Mouse (Mus musculus) heart, embryonic 10.5 days (tissue): ENCODE results near the gene Hint1. TPM values are rescaled to one million over a fixed set of nuclear protein-coding genes. Genes with fewer than 3 reads are reported as not detected.
A peak's percentile ranks its signal among the peaks of the same experiment; 100 is the strongest.

Experiments used
- DNase-seq: peaks from one replicate; pipeline ENCODE4 v3.0.0-alpha.2; 2017; ENCODE audit warnings: low spot score
- H3K27ac ChIP-seq: fragments of 300-500 bp; sonication (generic); 2 replicates; pipeline ENCODE4 v1.5.1; 2016; ENCODE audit warnings: mild to moderate bottlenecking
- H3K27me3 ChIP-seq: fragments of 300-500 bp; sonication (generic); 2 replicates; pipeline ENCODE4 v1.6.1; 2016; ENCODE audit warnings: mild to moderate bottlenecking; ENCODE audit not compliant: poor library complexity, insufficient read depth, severe bottlenecking
- H3K36me3 ChIP-seq: fragments of 300-500 bp; sonication (generic); 2 replicates; pipeline ENCODE4 v1.6.1; 2016; ENCODE audit warnings: mild to moderate bottlenecking, moderate library complexity
- H3K4me1 ChIP-seq: fragments of 300-500 bp; sonication (generic); 2 replicates; pipeline ENCODE4 v1.6.1; 2016; ENCODE audit warnings: mild to moderate bottlenecking
- H3K4me3 ChIP-seq: fragments of 300-500 bp; sonication (generic); 2 replicates; pipeline ENCODE4 v1.5.1; 2016; ENCODE audit warnings: mild to moderate bottlenecking, moderate library complexity
- H3K9me3 ChIP-seq: fragments of 300-500 bp; sonication (generic); 2 replicates; pipeline ENCODE4 v1.6.1; 2016; ENCODE audit warnings: mild to moderate bottlenecking, moderate library complexity
- WGBS: fragments of 180-500 bp; shearing (Covaris S2); methylation state at CpG from one replicate; pipeline ENCODE4 v1.1.7; 2016; 5-methylcytosine and 5-hydroxymethylcytosine counted together
- polyA plus RNA-seq: library from polyadenylated mRNA; unstranded; fragments of >200 nt; fragmentation: Nextera tagmentation; extraction: Ambion mirVana; gene quantifications from 2 replicates; pipeline ENCODE4 v1.2.1, GENCODE M21; 2016

Gene Hint1
- polyA plus RNA-seq, 1 experiment from 2014 or later = 602 TPM

- peaks cover 20% of the 10 kb centered on the region for H3K4me1 ChIP-seq
- 84% methylated on average over 3 of the region's 3 CpGs for WGBS
- no peaks in the 10 kb centered on the region for H3K9me3 ChIP-seq
- DNase-seq = no peak
- H3K36me3 ChIP-seq = peaks cover 45% of the 10 kb centered on the region
- H3K27me3 ChIP-seq = no peaks in the 10 kb centered on the region
- H3K27ac ChIP-seq = 0 out of 2 replicates have a peak overlapping the region, but pooled peaks have one; percentile 98
- peak overlapping the region; percentile 92 for H3K4me3 ChIP-seq
Observed at GRCm38 (mm10) chr11:54867903-54868434, 1.8 kb downstream of the Hint1 start.

GRCm38 (mm10) chr11:54868445-54868844, 2.3 kb downstream of the Hint1 start:
- peaks cover 49% of the 10 kb centered on the region for H3K36me3 ChIP-seq
- H3K9me3 ChIP-seq = no peaks in the 10 kb centered on the region
- WGBS = 81% methylated on average over 2 of the region's 2 CpGs
- no peak overlapping the region for H3K27ac ChIP-seq
- no peak for DNase-seq
- H3K4me3 ChIP-seq = 0 out of 2 replicates have a peak overlapping the region, but pooled peaks have one; percentile 92
- no peaks in the 10 kb centered on the region for H3K27me3 ChIP-seq
- H3K4me1 ChIP-seq = peaks cover 20% of the 10 kb centered on the region

GRCm38 (mm10) chr11:54869318-54869717, 3.1 kb downstream of the Hint1 start:
- DNase-seq = no peak
- Histone ChIP-seq H3K9me3 (no peaks in the 10 kb centered on the region), H3K36me3 (peaks cover 57% of the 10 kb centered on the region), H3K27ac (peak overlapping the region; percentile 22; the same call in 1 of the 2 replicates), H3K4me3 (no peak overlapping the region), H3K27me3 (no peaks in the 10 kb centered on the region), H3K4me1 (peaks cover 20% of the 10 kb centered on the region)
- 86% methylated on average over 3 of the region's 3 CpGs for WGBS

GRCm38 (mm10) chr11:54871831-54872537, 5.8 kb downstream of the Hint1 start:
- no peak overlapping the region for H3K27ac ChIP-seq
- 79% methylated on average over 7 of the region's 7 CpGs for WGBS
- no peak overlapping the region for H3K4me3 ChIP-seq
- peaks cover 60% of the 10 kb centered on the region for H3K36me3 ChIP-seq
- no peaks in the 10 kb centered on the region for H3K9me3 ChIP-seq
- no peak for DNase-seq
- H3K27me3 ChIP-seq = no peaks in the 10 kb centered on the region
- peaks cover 13% of the 10 kb centered on the region for H3K4me1 ChIP-seq

GRCm38 (mm10) chr11:54876031-54876430, 9.8 kb downstream of the Hint1 start:
- whole genome bisulfite sequencing = 87% methylated on average over 5 of the region's 5 CpGs
- peaks cover 16% of the 10 kb centered on the region for H3K4me1 ChIP-seq
- H3K27me3 ChIP-seq = no peaks in the 10 kb centered on the region
- peaks cover 34% of the 10 kb centered on the region for H3K36me3 ChIP-seq
- H3K4me3 ChIP-seq = no peak overlapping the region
- no peak overlapping the region for H3K27ac ChIP-seq
- DNase-seq = no peak
- no peaks in the 10 kb centered on the region for H3K9me3 ChIP-seq

- no peaks in the 10 kb centered on the region for H3K27me3 ChIP-seq
- H3K9me3 ChIP-seq = no peaks in the 10 kb centered on the region
- H3K4me1 ChIP-seq = peaks cover 40% of the 10 kb centered on the region
- H3K36me3 ChIP-seq = peaks cover 7% of the 10 kb centered on the region
- WGBS = 73% methylated on average over 6 of the region's 6 CpGs
- no peak overlapping the region for H3K27ac ChIP-seq
- H3K4me3 ChIP-seq = no peak overlapping the region
- no peak for DNase-seq
Observed at GRCm38 (mm10) chr11:54878893-54879292, 12.7 kb downstream of the Hint1 start.

GRCm38 (mm10) chr11:54879434-54879833, 13.3 kb downstream of the Hint1 start:
- peak overlapping the region; percentile 87 for H3K27ac ChIP-seq
- H3K9me3 ChIP-seq = no peaks in the 10 kb centered on the region
- H3K27me3 ChIP-seq = no peaks in the 10 kb centered on the region
- H3K4me1 ChIP-seq = peaks cover 41% of the 10 kb centered on the region
- peak; percentile 79 for DNase-seq
- no peak overlapping the region for H3K4me3 ChIP-seq
- 25% methylated on average over 4 of the region's 4 CpGs for WGBS
- peaks cover 2% of the 10 kb centered on the region for H3K36me3 ChIP-seq

GRCm38 (mm10) chr11:54879922-54880321, 13.7 kb downstream of the Hint1 start:
- WGBS = 11% methylated on average over 10 of the region's 10 CpGs
- Histone ChIP-seq H3K27me3 (no peaks in the 10 kb centered on the region), H3K4me1 (peaks cover 46% of the 10 kb centered on the region), H3K27ac (peak overlapping the region; percentile 87), H3K4me3 (no peak overlapping the region), H3K36me3 (no peaks in the 10 kb centered on the region), H3K9me3 (no peaks in the 10 kb centered on the region)
- peak; percentile 86 for DNase-seq

GRCm38 (mm10) chr11:54881051-54881474, 14.9 kb downstream of the Hint1 start:
- Histone ChIP-seq H3K36me3 (no peaks in the 10 kb centered on the region), H3K27me3 (no peaks in the 10 kb centered on the region), H3K4me1 (peaks cover 53% of the 10 kb centered on the region), H3K9me3 (no peaks in the 10 kb centered on the region), H3K4me3 (no peak overlapping the region), H3K27ac (peak overlapping the region; percentile 87)
- DNase-seq = no peak
- 0% methylated on average over 2 of the region's 2 CpGs for WGBS

- Histone ChIP-seq H3K4me3 (no peak overlapping the region), H3K9me3 (no peaks in the 10 kb centered on the region), H3K27me3 (no peaks in the 10 kb centered on the region), H3K27ac (peak overlapping the region; percentile 89), H3K36me3 (no peaks in the 10 kb centered on the region), H3K4me1 (peaks cover 53% of the 10 kb centered on the region)
- 16% methylated on average over 8 of the region's 8 CpGs for WGBS
- DNase-seq = peak; percentile 89
Observed at GRCm38 (mm10) chr11:54882671-54883070, 16.5 kb downstream of the Hint1 start.

GRCm38 (mm10) chr11:54884197-54884828, 18.1 kb downstream of the Hint1 start:
- Histone ChIP-seq H3K4me1 (peaks cover 53% of the 10 kb centered on the region), H3K36me3 (no peaks in the 10 kb centered on the region), H3K27ac (peak overlapping the region; percentile 77), H3K9me3 (no peaks in the 10 kb centered on the region), H3K4me3 (no peak overlapping the region), H3K27me3 (no peaks in the 10 kb centered on the region)
- no peak for DNase-seq
- WGBS = 73% methylated on average over 5 of the region's 5 CpGs

- Histone ChIP-seq H3K27me3 (no peaks in the 10 kb centered on the region), H3K9me3 (no peaks in the 10 kb centered on the region), H3K27ac (peak overlapping the region; percentile 77), H3K4me1 (peaks cover 47% of the 10 kb centered on the region), H3K4me3 (no peak overlapping the region), H3K36me3 (no peaks in the 10 kb centered on the region)
- DNase-seq = no peak
- WGBS = 22% methylated on average over 5 of the region's 5 CpGs
Observed at GRCm38 (mm10) chr11:54884937-54885336, 18.8 kb downstream of the Hint1 start.

GRCm38 (mm10) chr11:54885406-54885805, 19.2 kb downstream of the Hint1 start:
- DNase-seq = no peak
- no peaks in the 10 kb centered on the region for H3K36me3 ChIP-seq
- WGBS = 84% methylated on average over 2 of the region's 2 CpGs
- H3K4me3 ChIP-seq = no peak overlapping the region
- H3K4me1 ChIP-seq = peaks cover 42% of the 10 kb centered on the region
- peak overlapping the region; percentile 77 for H3K27ac ChIP-seq
- no peaks in the 10 kb centered on the region for H3K9me3 ChIP-seq
- no peaks in the 10 kb centered on the region for H3K27me3 ChIP-seq
